Mouse (Mus musculus) heart, embryonic 13.5 days (tissue): ENCODE measurements around the gene Morn4. TPM values are rescaled to one million over a fixed set of nuclear protein-coding genes. Genes with fewer than 3 reads are reported as not detected.
A peak's percentile ranks its signal among the peaks of the same experiment; 100 is the strongest.

Experiments used
- ATAC-seq: fragments of 200-750 bp; cut with Nextera tagmentation; 2 replicates; pipeline ENCODE4 v1.8.0; 2017; ENCODE audit warnings: moderate TSS enrichment; ENCODE audit not compliant: insufficient number of reproducible peaks, low FRiP score, low TSS enrichment; ENCODE audit errors: extremely low read depth
- H3K27ac ChIP-seq: fragments of 300-500 bp; sonication (generic); replicated peaks from 2 replicates; pipeline ENCODE4 v1.5.1; 2015; ENCODE audit warnings: moderate library complexity, mild to moderate bottlenecking, inconsistent platforms
- H3K27me3 ChIP-seq: fragments of 300-500 bp; sonication (generic); replicated peaks from 2 replicates; pipeline ENCODE4 v1.6.1; 2015; ENCODE audit warnings: mild to moderate bottlenecking, inconsistent platforms
- H3K36me3 ChIP-seq: fragments of 300-500 bp; sonication (generic); 2 replicates; pipeline ENCODE4 v1.6.1; 2015; ENCODE audit warnings: mild to moderate bottlenecking, inconsistent platforms
- H3K4me1 ChIP-seq: fragments of 300-500 bp; sonication (generic); 2 replicates; pipeline ENCODE4 v1.6.1; 2015; ENCODE audit warnings: inconsistent platforms
- H3K4me2 ChIP-seq: fragments of 300-500 bp; sonication (generic); 2 replicates; pipeline ENCODE4 v1.6.1; 2015; ENCODE audit warnings: inconsistent platforms, mild to moderate bottlenecking, moderate library complexity
- H3K4me3 ChIP-seq: fragments of 300-500 bp; sonication (generic); 2 replicates; pipeline ENCODE4 v1.5.1; 2015; ENCODE audit warnings: moderate library complexity, mild to moderate bottlenecking, inconsistent platforms
- H3K9ac ChIP-seq: fragments of 300-500 bp; sonication (generic); 2 replicates; pipeline ENCODE4 v1.6.1; 2015; ENCODE audit warnings: inconsistent platforms, mild to moderate bottlenecking, moderate library complexity
- H3K9me3 ChIP-seq: fragments of 300-500 bp; sonication (generic); 2 replicates; pipeline ENCODE4 v1.6.1; 2016; ENCODE audit warnings: inconsistent platforms
- WGBS: fragments of 180-500 bp; shearing (Covaris S2); methylation state at CpG from one replicate; pipeline ENCODE4 v1.1.7; 2015; ENCODE audit warnings: mixed read lengths; 5-methylcytosine and 5-hydroxymethylcytosine counted together
- polyA plus RNA-seq: library from polyadenylated mRNA; unstranded; fragments of >200 nt; fragmentation: Nextera tagmentation; extraction: Ambion mirVana; gene quantifications from 2 replicates; pipeline ENCODE4 v1.2.1, GENCODE M21; 2015

Gene Morn4
- polyA plus RNA-seq, 1 experiment from 2014 or later: 15.3 TPM

- Histone ChIP-seq H3K9me3 (no peaks in the 10 kb centered on the region), H3K36me3 (peaks cover 54% of the 10 kb centered on the region), H3K4me1 (peaks cover 50% of the 10 kb centered on the region), H3K27me3 (no peaks in the 10 kb centered on the region), H3K4me2 (no peak overlapping the region), H3K4me3 (no peak overlapping the region), H3K9ac (no peak overlapping the region), H3K27ac (no peak overlapping the region)
- ATAC-seq: no peak
- WGBS: 74% methylated on average over 13 of the region's 13 CpGs
Observed at GRCm38 (mm10) chr19:42124684-42125083, 38.5 kb upstream of the Morn4 start.

DNA sequence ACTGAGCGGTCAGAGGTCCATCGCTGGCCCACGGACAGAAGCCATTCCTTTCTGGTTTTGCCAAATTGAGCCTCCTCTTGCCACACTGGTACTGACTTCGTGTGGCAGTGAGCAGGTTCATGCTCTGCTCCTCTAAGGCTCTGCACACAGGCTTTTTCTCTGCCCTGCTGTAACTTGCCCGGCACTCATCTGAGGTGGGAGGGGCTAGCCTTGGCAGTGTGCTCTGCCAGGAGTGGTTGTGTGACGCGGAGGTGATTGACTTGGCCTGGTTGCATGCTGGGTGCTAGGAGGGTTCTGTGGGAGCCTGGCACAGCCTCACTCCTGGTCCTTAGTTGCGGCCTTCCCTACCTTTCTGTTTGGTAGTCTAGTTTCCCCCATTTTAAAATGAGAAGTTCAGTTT is 34.3 kb upstream of the Morn4 start:
- no peaks in the 10 kb centered on the region for H3K27me3 ChIP-seq
- WGBS: 86% methylated on average over 8 of the region's 8 CpGs
- H3K27ac ChIP-seq: no peak overlapping the region
- no peak overlapping the region for H3K4me3 ChIP-seq
- H3K36me3 ChIP-seq: peaks cover 94% of the 10 kb centered on the region
- no peak for ATAC-seq
- no peak overlapping the region for H3K9ac ChIP-seq
- H3K4me1 ChIP-seq: peaks cover 15% of the 10 kb centered on the region
- H3K4me2 ChIP-seq: no peak overlapping the region
- H3K9me3 ChIP-seq: no peaks in the 10 kb centered on the region

DNA sequence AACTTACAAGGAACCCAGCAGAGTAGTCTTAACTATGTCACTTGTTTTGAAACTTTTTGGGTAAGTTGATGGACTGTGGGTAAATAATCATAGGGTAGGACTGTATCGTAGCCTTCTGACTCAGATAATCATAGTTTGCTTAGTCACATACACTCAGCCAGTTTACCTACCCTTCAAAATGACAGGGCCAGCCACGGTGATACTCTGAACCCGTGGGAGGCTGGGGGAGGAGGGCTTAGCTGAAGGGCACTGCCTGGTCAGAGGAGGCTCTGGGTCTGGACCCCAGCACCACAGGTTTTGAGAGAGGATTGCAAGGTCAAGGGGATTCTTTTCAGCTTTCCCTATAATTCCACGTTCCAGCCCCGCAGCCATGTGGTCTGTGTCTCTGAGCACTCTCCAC is 32.4 kb upstream of the Morn4 start:
- no peak for ATAC-seq
- 0 out of 2 replicates have a peak, but pooled peaks cover 2% of the 10 kb centered on the region for H3K4me1 ChIP-seq
- H3K4me2 ChIP-seq: no peak overlapping the region
- no peak overlapping the region for H3K27ac ChIP-seq
- 75% methylated on average over 5 of the region's 5 CpGs for WGBS
- H3K4me3 ChIP-seq: no peak overlapping the region
- H3K27me3 ChIP-seq: no peaks in the 10 kb centered on the region
- H3K9ac ChIP-seq: no peak overlapping the region
- peaks cover 95% of the 10 kb centered on the region for H3K36me3 ChIP-seq
- no peaks in the 10 kb centered on the region for H3K9me3 ChIP-seq

DNA sequence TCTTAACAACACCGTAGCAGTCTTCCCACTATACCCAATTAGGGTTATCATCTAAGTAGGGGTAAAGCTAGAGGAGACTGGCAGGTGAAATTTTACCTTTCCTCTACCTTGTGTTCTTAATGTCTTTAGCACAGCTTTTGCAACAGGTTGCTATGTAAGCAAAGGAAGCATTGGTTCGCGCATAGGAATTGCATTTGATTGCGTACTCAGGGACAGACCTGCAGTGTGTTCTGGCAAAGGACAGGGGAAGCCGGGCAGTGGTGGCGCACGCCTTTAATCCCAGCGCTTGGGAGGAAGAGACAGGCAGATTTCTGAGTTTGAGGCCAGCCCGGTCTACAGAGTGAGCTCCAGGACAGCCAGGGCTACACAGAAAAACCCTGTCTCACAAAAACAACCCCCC is 32.0 kb upstream of the Morn4 start:
- H3K9me3 ChIP-seq: no peaks in the 10 kb centered on the region
- 95% methylated on average over 9 of the region's 9 CpGs for WGBS
- no peak for ATAC-seq
- H3K4me3 ChIP-seq: no peak overlapping the region
- H3K27me3 ChIP-seq: no peaks in the 10 kb centered on the region
- H3K4me1 ChIP-seq: no peaks in the 10 kb centered on the region
- no peak overlapping the region for H3K9ac ChIP-seq
- peaks cover 95% of the 10 kb centered on the region for H3K36me3 ChIP-seq
- H3K4me2 ChIP-seq: no peak overlapping the region
- no peak overlapping the region for H3K27ac ChIP-seq

DNA sequence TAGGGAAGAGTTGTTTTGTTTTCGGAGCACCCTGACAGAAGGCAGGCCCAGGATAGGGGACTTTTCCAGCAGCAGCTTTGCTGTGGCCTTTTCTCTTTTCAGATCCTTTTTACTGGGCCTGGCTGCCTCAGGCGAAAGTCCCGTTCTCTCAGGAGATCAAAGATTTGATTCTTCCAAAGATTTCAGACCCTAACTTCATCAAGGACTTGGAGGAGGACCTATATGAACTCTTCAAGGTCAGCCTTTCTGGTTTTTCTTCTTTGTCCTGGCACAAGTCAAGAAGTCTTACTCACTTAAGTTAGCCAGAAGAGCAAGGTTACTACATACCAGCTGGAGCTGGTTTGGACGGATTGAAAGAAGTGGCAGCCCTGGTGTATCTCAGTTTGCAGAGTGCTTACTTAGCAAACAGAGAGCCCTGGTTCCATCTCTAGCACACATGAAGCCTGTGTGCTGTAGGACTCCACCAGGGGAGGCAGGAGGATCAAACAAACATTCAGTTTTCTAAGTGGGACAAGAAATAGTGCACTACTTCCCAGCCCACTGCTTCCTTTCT is 29.7 kb upstream of the Morn4 start:
- Histone ChIP-seq H3K27ac (no peak overlapping the region), H3K27me3 (no peaks in the 10 kb centered on the region), H3K4me1 (no peaks in the 10 kb centered on the region), H3K4me2 (no peak overlapping the region), H3K4me3 (no peak overlapping the region), H3K36me3 (peaks cover 83% of the 10 kb centered on the region), H3K9me3 (no peaks in the 10 kb centered on the region), H3K9ac (no peak overlapping the region)
- no peak for ATAC-seq
- 86% methylated on average over 4 of the region's 4 CpGs for WGBS

DNA sequence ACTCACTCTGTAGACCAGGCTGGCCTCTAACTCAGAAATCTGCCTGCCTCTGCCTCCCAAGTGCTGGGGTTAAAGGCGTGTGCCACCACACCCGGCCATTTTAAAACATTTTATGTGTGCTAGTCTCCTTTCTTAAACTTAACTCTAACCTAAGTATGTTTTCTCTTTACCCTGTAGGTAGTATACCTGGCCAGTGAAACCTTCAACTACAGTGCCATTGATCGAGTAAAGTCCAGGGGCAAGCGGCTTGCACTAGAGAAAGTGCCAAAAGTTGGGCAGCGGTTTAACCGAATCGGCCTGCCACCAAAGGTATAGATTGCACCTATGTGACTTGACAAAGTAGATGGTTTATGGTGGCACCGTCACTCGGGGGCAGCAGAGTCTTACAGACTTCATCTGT is 18.5 kb upstream of the Morn4 start:
- H3K4me1 ChIP-seq: no peaks in the 10 kb centered on the region
- peaks cover 54% of the 10 kb centered on the region for H3K36me3 ChIP-seq
- H3K4me3 ChIP-seq: no peak overlapping the region
- ATAC-seq: no peak
- 89% methylated on average over 9 of the region's 9 CpGs for WGBS
- no peak overlapping the region for H3K4me2 ChIP-seq
- no peaks in the 10 kb centered on the region for H3K9me3 ChIP-seq
- no peak overlapping the region for H3K9ac ChIP-seq
- no peaks in the 10 kb centered on the region for H3K27me3 ChIP-seq
- H3K27ac ChIP-seq: no peak overlapping the region

DNA sequence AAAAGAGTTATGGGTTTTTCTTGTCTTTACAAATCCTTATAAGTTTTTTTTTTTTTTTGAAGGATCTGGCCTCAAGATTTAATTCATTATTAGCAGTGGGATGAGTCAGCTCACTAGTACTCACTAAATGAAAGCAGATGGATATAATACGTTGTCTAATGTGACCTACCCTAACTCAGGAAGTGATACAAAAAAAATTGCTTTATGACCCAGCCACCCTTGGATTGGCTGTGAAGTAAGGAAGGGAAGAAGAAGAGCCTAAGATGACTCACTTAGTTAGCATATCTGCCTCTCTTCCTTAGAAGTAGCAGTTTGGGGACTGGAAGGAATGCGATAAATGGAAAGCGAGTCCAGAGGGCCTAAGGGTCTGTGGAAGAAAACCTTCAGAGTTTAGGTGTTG is 13.2 kb upstream of the Morn4 start:
- Histone ChIP-seq H3K27ac (no peak overlapping the region), H3K9me3 (no peaks in the 10 kb centered on the region), H3K9ac (no peak overlapping the region), H3K36me3 (peaks cover 41% of the 10 kb centered on the region), H3K4me3 (no peak overlapping the region), H3K27me3 (no peaks in the 10 kb centered on the region), H3K4me2 (no peak overlapping the region), H3K4me1 (no peaks in the 10 kb centered on the region)
- whole genome bisulfite sequencing: 78% methylated on average over 3 of the region's 3 CpGs
- ATAC-seq: no peak

DNA sequence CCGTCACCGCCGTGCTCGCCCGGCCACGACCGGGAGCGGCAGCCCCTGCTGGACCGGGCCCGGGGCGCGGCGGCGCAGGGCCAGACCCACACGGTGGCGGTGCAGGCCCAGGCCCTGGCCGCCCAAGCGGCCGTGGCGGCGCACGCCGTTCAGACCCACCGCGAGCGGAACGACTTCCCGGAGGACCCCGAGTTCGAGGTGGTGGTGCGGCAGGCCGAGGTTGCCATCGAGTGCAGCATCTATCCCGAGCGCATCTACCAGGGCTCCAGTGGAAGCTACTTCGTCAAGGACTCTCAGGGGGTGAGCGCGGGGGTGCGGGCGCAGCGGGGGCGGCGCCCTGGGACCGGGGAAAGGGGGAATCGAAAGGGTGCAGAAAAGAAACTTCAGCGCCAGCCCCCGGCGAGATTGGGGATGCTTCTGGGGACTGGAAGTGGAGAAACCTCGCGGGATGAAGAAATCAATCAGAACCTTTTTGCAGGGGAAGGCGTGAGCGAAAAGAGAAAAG is 4.5 kb upstream of the Morn4 start:
- peak; percentile 50 for ATAC-seq
- Histone ChIP-seq H3K36me3 (peaks cover 22% of the 10 kb centered on the region), H3K9ac (peak overlapping the region; percentile 91), H3K27ac (peak overlapping the region; percentile 91), H3K27me3 (no peaks in the 10 kb centered on the region), H3K9me3 (no peaks in the 10 kb centered on the region), H3K4me2 (peak overlapping the region; percentile 73), H3K4me1 (peaks cover 27% of the 10 kb centered on the region), H3K4me3 (peak overlapping the region; percentile 96)
- under 1% methylated on average over 51 of the region's 52 CpGs for WGBS

DNA sequence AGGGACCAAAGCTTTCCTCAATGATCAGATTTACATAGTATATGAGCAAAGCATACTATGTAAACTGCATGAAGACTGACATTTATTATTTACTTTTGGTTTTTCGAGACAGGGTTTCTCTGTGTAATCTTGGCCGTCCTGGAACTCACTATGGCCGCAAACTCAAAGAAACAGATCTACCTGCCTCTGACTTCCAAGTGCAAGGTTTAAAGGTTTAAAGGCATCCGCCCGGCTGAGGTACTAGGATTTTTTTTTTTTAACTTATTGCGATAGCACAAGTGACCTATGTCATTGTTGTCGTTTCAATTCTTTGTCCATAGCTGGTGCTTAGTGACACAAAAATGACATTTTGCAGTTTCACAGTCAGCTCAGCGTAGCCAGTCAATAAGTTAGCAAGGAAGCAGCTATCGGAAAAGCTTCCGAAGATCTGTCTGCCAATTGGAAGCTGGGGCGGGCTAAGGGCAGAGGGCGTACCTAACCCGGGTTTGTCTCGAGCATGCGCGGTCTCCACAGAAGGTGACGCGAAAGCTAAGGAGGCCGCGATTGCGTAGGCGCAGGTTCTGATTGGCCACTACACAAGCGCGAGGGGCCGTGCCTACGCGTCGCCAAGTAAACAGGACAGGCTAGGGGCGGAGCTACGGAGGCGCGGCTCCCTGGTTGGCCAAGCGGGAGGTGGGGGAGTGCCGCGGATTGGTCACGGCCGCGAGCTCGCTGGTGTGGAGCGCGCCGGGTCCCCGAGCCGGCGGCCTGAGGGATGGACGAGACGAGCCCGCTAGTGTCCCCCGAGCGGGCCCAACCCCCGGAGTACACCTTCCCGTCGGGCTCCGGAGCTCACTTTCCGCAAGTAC is 3.8 kb upstream of the Morn4 start, which contains the start of gene Pi4k2a:
Pi4k2a (plus strand) TSS at position 723 of the 848 bp plus-strand sequence.
- peak; percentile 98 for ATAC-seq
- Histone ChIP-seq H3K9ac (peak within 1 kb of the TSS; percentile 91), H3K4me1 (peaks cover 30% of the 10 kb centered on the region), H3K27me3 (no peaks in the 10 kb centered on the region), H3K9me3 (no peaks in the 10 kb centered on the region), H3K27ac (peak within 1 kb of the TSS; percentile 91), H3K4me3 (peak within 1 kb of the TSS; percentile 96), H3K4me2 (peak within 1 kb of the TSS; percentile 79), H3K36me3 (peaks cover 18% of the 10 kb centered on the region)
- under 1% methylated on average over 55 of the region's 55 CpGs for WGBS

GRCm38 (mm10) chr19:42089103-42089747 is 3.1 kb upstream of the Morn4 start:
- Histone ChIP-seq H3K4me1 (peaks cover 30% of the 10 kb centered on the region), H3K9me3 (no peaks in the 10 kb centered on the region), H3K4me3 (peak overlapping the region; percentile 96), H3K27ac (peak overlapping the region; percentile 91), H3K9ac (peak overlapping the region; percentile 78), H3K4me2 (peak overlapping the region; percentile 79), H3K27me3 (no peaks in the 10 kb centered on the region), H3K36me3 (peaks cover 12% of the 10 kb centered on the region)
- 20% methylated on average over 14 of the region's 14 CpGs for WGBS
- ATAC-seq: no peak

DNA sequence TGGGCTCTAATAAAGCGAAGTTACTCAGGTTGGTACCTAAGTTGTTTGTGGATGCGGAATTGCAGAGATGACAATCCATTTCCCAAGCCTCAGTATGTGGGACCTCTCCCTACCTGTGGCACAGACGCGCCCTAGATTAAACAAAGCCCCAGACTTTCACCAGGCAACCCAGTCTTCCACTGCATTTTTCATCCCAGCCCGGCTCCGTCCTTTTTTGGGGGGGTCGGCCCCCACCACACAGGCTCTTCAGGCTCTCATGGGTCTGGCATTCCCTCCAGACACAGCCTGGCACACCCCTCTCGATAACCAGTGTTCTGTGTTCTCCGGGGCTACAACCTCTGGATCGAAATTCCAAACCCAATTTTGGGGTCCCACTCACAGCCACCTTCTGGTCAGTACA is 467 bp downstream of the Morn4 start:
- ATAC-seq: no peak
- H3K27ac ChIP-seq: no peak overlapping the region
- H3K36me3 ChIP-seq: no peaks in the 10 kb centered on the region
- no peaks in the 10 kb centered on the region for H3K27me3 ChIP-seq
- H3K4me3 ChIP-seq: peak overlapping the region; percentile 78
- H3K4me2 ChIP-seq: peak overlapping the region; percentile 89
- peaks cover 19% of the 10 kb centered on the region for H3K4me1 ChIP-seq
- WGBS: 11% methylated on average over 10 of the region's 10 CpGs
- no peaks in the 10 kb centered on the region for H3K9me3 ChIP-seq
- H3K9ac ChIP-seq: peak overlapping the region; percentile 85
